Mouse (Mus musculus) midbrain, embryonic 14.5 days (tissue): ENCODE data around the gene Hist1h3d. TPM values are rescaled to one million over a fixed set of nuclear protein-coding genes. Genes with fewer than 3 reads are reported as not detected.
"Not testable (repeated sequence)": the region's sequence is repeated elsewhere in the genome, so short reads cannot be mapped to it uniquely, and the experiment has no call there.

ENCODE experiments used
- ATAC-seq: fragments of 200-750 bp; cut with Nextera tagmentation; 2 replicates; pipeline ENCODE4 v1.8.0; 2017; ENCODE audit warnings: moderate number of reproducible peaks, moderate library complexity; ENCODE audit not compliant: low FRiP score, low TSS enrichment
- DNase-seq: peaks from one replicate; pipeline ENCODE4 v3.0.0-alpha.2; 2015
- H3K27ac ChIP-seq: fragments of 300-500 bp; sonication (generic); replicated peaks from 2 replicates; pipeline ENCODE4 v1.5.1; 2014; ENCODE audit warnings: mild to moderate bottlenecking, low read depth, low read length, moderate library complexity
- H3K27me3 ChIP-seq: fragments of 300-500 bp; sonication (generic); 2 replicates; pipeline ENCODE4 v1.6.1; 2014; ENCODE audit warnings: low read length, control low read depth, mixed read lengths; ENCODE audit not compliant: control insufficient read depth, insufficient read depth
- H3K36me3 ChIP-seq: fragments of 300-500 bp; sonication (generic); 2 replicates; pipeline ENCODE4 v1.6.1; 2014; ENCODE audit warnings: low read length, control low read depth; ENCODE audit not compliant: control insufficient read depth, insufficient read depth
- H3K4me1 ChIP-seq: fragments of 300-500 bp; sonication (generic); 2 replicates; pipeline ENCODE4 v1.6.1; 2014; ENCODE audit warnings: mild to moderate bottlenecking, antibody characterized with exemption, low read length, control low read depth; ENCODE audit not compliant: control insufficient read depth, insufficient read depth
- H3K4me2 ChIP-seq: fragments of 300-500 bp; sonication (generic); 2 replicates; pipeline ENCODE4 v1.6.1; 2014; ENCODE audit warnings: mild to moderate bottlenecking, low read length, moderate library complexity
- H3K4me3 ChIP-seq: fragments of 300-500 bp; sonication (generic); replicated peaks from 2 replicates; pipeline ENCODE4 v1.5.1; 2014; ENCODE audit warnings: low read depth, low read length
- H3K9ac ChIP-seq: fragments of 300-500 bp; sonication (generic); replicated peaks from 2 replicates; pipeline ENCODE4 v1.6.1; 2014; ENCODE audit warnings: mild to moderate bottlenecking, low read length, moderate library complexity
- H3K9me3 ChIP-seq: fragments of 300-500 bp; sonication (generic); 2 replicates; pipeline ENCODE4 v1.6.1; 2016; ENCODE audit warnings: low read length, control low read depth, mixed read lengths; ENCODE audit not compliant: control insufficient read depth
- WGBS: fragments of 180-500 bp; shearing (Covaris S2); extraction: QIAGEN DNeasy Blood & Tissue Kit; methylation state at CpG from one replicate; pipeline ENCODE4 v1.1.7; 2014; 5-methylcytosine and 5-hydroxymethylcytosine counted together
- polyA plus RNA-seq: library from polyadenylated mRNA; unstranded; fragments of >200 nt; fragmentation: Nextera tagmentation; extraction: Ambion mirVana; gene quantifications from 2 replicates; pipeline ENCODE4 v1.2.1, GENCODE M21; 2014

Hist1h3d gene
- polyA plus RNA-seq, 1 experiment from 2014 or later, result 1.6 TPM

DNA sequence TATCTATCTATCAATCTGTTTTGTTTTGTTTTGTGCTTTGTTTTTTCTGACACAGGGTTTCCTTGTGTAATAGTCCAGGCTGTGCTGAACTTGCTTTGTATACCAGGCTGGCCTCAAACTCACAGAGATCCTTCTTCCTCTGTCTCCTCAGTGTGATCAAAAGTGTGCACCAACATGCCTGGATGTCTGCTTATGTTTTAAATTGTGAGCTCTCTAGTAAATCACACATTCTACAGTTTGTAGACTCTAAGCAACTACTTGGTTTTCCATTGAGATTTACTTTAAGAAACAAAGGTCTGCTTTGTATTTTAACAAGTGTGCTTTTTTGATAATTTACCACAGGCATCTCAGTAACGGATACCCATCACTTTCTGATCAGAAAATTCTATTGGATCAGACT is 2.3 kb downstream of the Hist1h3d start:
- Histone ChIP-seq H3K4me2 (no peak overlapping the region), H3K27me3 (no peaks in the 10 kb centered on the region), H3K9me3 (no peaks in the 10 kb centered on the region), H3K27ac (no peak overlapping the region), H3K36me3 (no peaks in the 10 kb centered on the region), H3K4me1 (peaks cover 28% of the 10 kb centered on the region), H3K9ac (no peak overlapping the region), H3K4me3 (no peak overlapping the region)
- no peak for ATAC-seq
- DNase-seq, result no peak
- WGBS, result 95% methylated on average over 1 of the region's 1 CpGs

DNA sequence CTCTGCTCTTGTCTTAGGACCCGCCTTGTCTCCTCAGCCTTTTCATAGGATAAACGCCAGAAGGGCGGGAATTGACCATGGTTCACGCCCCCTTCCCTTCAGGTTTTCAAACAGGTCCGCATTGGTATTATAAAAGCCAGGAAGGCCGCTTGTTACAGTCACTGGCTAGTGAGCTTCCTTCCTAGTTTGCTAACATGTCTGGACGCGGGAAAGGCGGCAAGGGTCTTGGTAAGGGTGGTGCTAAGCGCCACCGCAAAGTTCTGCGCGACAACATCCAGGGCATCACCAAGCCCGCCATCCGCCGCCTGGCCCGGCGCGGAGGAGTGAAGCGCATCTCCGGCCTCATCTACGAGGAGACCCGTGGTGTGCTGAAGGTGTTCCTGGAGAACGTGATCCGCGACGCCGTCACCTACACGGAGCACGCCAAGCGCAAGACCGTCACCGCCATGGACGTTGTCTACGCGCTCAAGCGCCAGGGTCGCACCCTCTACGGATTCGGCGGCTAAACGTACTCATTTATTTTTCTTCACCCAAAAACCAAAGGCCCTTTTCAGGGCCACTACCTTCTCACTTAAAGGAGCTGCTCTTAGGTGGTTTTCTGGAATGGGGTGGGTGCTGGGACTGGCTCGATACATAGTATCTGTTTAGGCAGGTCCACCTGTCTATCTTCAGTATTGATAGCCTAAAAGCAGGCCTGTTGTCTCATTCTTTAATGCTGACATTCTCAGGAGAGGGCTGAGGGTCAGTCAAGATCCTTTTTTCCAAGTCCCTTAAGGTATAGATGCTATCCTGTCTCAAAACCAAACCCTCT is 6.0 kb downstream of the Hist1h3d start, which contains the start of gene Hist1h4d:
Gene Hist1h4d, plus strand, starts transcription at position 191 of the 811 bp plus-strand sequence.
- no peaks in the 10 kb centered on the region for H3K27me3 ChIP-seq
- peak within 1 kb of the TSS; percentile 47 for H3K9ac ChIP-seq
- peak within 1 kb of the TSS; percentile 74 for H3K4me2 ChIP-seq
- peak; percentile 91 for ATAC-seq
- H3K27ac ChIP-seq, result peak within 1 kb of the TSS; percentile 78
- H3K4me1 ChIP-seq, result peaks cover 23% of the 10 kb centered on the region
- no peaks in the 10 kb centered on the region for H3K36me3 ChIP-seq
- under 1% methylated on average over 43 of the region's 43 CpGs for WGBS
- H3K4me3 ChIP-seq, result peak within 1 kb of the TSS; percentile 39
- DNase-seq, result peak; percentile 98
- H3K9me3 ChIP-seq, result no peaks in the 10 kb centered on the region

DNA sequence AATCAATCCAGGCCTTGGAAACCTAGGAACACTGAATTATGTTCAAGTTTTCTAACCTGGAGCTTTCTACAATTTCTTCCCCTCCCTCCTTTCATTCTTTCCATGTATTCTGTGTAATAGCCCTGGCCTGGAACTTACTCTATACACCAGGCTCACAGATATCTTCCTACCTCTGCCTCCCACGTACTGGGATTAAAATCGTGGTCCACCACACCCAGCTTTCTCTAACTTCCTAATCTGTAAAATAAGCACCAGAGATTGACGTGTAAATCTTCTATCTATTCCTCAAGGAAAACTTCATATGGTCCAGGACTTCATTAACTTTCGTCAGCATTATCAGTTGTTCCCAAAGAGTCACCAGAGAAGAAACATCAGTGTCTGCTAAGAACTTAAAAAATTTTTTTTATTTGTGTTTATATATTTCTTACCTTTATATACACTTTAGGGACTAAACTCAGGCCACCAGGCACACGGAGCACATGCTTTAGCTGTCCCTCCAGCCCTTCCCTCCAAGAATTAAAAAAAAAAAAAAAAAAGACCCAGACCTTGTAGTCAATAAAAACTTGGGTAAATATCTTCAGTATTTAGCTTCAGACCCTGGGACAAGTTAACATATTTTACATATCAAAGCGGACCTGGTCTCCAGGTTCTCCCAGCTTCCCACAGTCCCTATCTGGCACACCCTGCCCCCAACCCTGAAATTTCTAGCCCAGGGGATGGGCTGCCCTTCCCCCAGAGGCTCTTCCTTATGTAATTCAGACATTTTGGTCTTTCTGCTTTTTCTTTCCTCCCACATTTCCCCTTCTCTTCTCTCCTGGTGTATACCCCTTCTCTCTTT is 6.9 kb downstream of the Hist1h3d start:
- Histone ChIP-seq H3K9ac (peak overlapping the region; percentile 47), H3K4me2 (peak overlapping the region; percentile 74), H3K9me3 (no peaks in the 10 kb centered on the region), H3K27ac (peak overlapping the region; percentile 78), H3K4me3 (peak overlapping the region; percentile 39), H3K36me3 (no peaks in the 10 kb centered on the region), H3K27me3 (no peaks in the 10 kb centered on the region), H3K4me1 (peaks cover 16% of the 10 kb centered on the region)
- ATAC-seq, result no peak
- DNase-seq, result no peak
- WGBS, result 7% methylated on average over 6 of the region's 6 CpGs

DNA sequence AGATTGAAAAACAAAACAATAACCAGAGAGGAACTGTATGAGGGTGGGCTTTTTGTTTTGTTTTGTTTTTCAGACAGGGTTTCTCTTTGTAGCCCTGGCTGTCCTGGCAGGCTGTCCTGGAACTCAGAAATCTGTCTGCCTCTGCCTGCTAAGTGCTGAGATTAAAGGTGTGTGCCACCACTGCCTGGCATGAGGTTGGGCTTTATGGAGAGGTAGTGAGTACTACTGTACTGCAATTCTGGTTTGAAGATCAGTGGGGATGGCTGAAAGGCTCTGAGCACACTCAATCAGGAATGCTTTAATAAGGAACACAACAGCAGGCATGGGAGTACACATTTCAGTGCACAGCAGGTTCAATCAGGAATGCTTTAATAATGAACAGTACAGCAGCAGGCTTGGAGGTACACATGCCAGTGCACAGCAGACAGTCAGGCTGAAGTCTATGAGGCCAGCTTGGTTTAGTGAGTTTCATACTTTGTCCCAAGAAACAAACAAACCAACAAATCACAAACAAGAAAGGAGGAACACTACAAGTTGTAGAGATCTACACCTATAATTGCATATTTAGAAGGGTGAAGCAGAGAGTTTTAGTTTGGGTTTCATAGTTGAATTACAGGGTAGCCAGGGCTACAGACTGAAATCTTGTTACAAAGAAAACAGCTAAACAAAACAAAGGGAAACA is 8.0 kb downstream of the Hist1h3d start:
- no peak for ATAC-seq
- Histone ChIP-seq H3K4me3 (no peak overlapping the region), H3K4me1 (peaks cover 16% of the 10 kb centered on the region), H3K36me3 (no peaks in the 10 kb centered on the region), H3K27ac (no peak overlapping the region), H3K4me2 (0 out of 2 replicates have a peak overlapping the region, but pooled peaks have one; percentile 15), H3K27me3 (no peaks in the 10 kb centered on the region), H3K9ac (no peak overlapping the region), H3K9me3 (no peaks in the 10 kb centered on the region)
- no peak for DNase-seq

DNA sequence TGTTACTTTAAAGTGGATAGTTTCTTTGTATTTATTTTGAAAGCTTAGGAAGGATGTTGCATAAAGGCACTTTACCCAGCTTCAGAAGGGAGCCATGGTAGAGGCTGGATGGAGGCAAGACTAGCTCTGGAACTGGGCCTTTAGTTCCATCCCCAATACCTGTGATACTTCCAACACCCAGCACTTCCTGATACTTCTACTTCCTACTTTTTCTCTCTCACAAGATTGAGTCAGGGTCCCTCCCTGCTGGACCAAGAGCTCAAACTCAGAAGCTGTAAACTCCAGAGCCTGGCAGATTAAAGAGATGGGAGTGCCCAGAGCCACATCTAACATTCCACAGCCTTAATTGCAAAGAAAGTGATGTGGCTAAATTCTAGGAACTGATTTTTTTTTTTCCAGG is 8.8 kb downstream of the Hist1h3d start:
- Histone ChIP-seq H3K4me2 (peak overlapping the region; percentile 90), H3K9me3 (no peaks in the 10 kb centered on the region), H3K36me3 (no peaks in the 10 kb centered on the region), H3K4me3 (peak overlapping the region; percentile 51), H3K27me3 (no peaks in the 10 kb centered on the region), H3K27ac (peak overlapping the region; percentile 94), H3K9ac (peak overlapping the region; percentile 60), H3K4me1 (peaks cover 16% of the 10 kb centered on the region)
- DNase-seq (no peak), ATAC-seq (no peak)

DNA sequence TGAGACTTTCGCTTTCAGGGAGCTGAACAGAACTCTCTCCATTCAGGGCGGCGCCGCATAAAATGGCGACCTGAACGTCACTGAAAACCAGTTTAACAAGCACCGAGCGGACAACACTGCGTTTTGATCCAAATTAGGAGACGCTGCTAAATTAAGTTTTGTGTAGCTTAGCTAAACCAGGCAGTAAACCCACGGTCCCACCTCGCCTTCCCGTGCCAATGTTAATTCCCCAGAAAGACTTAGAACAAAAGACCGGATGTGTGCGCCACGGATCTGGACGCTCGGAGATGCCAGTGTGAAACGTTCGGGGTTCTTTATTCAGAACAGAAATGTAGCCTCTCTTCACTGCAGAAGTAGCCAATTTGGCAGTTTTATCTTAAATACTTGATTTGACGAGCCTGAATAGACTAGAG is 9.5 kb downstream of the Hist1h3d start:
- no peak for ATAC-seq
- H3K36me3 ChIP-seq, result no peaks in the 10 kb centered on the region

DNA sequence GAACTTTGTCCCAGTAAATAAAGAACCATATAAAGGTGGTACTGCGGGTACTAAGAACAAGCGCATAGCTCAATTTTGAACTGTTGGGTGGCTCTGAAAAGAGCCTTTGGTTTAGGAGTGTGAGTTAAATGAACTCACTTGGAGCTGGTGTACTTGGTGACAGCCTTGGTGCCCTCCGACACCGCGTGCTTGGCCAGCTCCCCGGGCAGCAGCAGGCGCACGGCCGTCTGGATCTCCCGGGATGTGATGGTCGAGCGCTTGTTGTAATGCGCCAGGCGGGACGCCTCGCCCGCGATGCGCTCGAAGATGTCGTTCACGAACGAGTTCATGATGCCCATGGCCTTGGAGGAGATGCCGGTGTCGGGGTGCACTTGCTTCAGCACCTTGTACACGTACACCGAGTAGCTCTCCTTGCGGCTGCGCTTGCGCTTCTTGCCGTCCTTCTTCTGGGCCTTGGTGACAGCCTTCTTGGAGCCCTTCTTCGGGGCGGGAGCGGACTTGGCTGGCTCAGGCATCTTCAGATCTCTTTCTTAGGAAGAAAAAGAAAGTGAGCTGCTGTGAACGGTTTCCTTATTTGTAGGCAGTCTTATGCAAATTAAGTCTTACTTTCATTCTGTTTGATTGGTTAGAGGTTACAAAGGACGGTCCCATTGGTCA is 10.0 kb downstream of the Hist1h3d start:
- peak overlapping the region; percentile 60 for H3K9ac ChIP-seq
- DNase-seq, result peak; percentile 91
- peak overlapping the region; percentile 51 for H3K4me3 ChIP-seq
- H3K27me3 ChIP-seq, H3K9me3 ChIP-seq, H3K36me3 ChIP-seq: not testable (repeated sequence)
- WGBS, result under 1% methylated on average over 31 of the region's 36 CpGs
- H3K27ac ChIP-seq, result peak overlapping the region; percentile 94
- ATAC-seq, result peak; percentile 90
- H3K4me2 ChIP-seq, result peak overlapping the region; percentile 90
- peaks cover 16% of the 10 kb centered on the region for H3K4me1 ChIP-seq

More for the DNA sequence above, 9.5 kb downstream of the Hist1h3d start:
- Histone ChIP-seq H3K4me2 (peak overlapping the region; percentile 90), H3K27ac (peak overlapping the region; percentile 94), H3K9ac (peak overlapping the region; percentile 60), H3K9me3 (no peaks in the 10 kb centered on the region), H3K4me3 (peak overlapping the region; percentile 51), H3K4me1 (peaks cover 16% of the 10 kb centered on the region), H3K27me3 (no peaks in the 10 kb centered on the region)
- under 1% methylated on average over 21 of the region's 21 CpGs for WGBS
- peak; percentile 84 for DNase-seq
